Mouse (Mus musculus): Measurements from ENCODE around the gene Myo15.
A peak's percentile ranks its signal among the peaks of the same experiment; 100 is the strongest.
"Not testable (repeated sequence)": the region's sequence is repeated elsewhere in the genome, so short reads cannot be mapped to it uniquely, and the experiment has no call there.

The Myo15 gene

DNA sequence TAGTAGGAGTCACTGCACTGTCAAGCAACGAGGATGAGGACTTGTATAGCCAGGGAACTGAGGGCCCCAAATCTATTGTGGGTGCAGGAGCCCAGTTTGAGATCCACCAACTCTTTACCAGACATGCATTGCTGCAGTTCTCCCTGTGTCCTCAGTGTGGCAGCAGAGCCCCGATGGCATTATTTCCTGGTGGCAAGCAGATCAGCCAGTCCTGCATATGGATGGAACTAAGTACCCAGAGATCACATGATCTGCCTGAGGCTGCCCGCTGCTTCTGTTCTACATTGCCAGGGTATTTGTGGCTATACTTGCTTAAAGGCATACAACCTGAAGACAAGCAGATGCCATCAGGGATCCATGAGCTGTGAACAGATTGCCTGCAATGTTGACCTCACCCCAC is 90.2 kb downstream of the Myo15 start:
- peak; percentile 73 for DNase-seq

DNA sequence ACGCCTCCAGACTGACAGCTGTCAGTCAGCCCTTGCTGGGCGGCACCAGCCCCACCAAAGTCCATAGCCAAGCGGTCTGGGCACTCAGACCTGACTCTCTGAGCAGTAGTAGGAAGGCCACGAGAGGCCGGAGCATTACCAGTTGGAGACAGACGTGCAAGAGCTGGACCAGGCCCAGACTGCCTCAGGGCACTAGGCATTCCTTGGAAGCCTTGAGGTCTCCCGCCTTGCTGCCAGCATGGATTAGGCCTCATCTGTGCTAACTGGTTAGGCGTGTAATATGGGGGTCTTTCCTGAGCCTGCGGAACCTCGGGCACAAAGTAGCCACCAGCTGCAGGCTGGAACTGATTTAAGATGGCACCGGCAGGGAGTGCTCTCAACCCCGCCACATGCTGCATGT is 104.9 kb downstream of the Myo15 start:
- DNase-seq = not testable (repeated sequence)

Data from kidney, adult 18-20 months (tissue).